Mouse (Mus musculus) heart, embryonic 10.5 days (tissue): ENCODE results near the gene Btf3l4. TPM values are rescaled to one million over a fixed set of nuclear protein-coding genes. Genes with fewer than 3 reads are reported as not detected.

Experiments used
- polyA plus RNA-seq: library from polyadenylated mRNA; unstranded; fragments of >200 nt; fragmentation: Nextera tagmentation; extraction: Ambion mirVana; gene quantifications from 2 replicates; pipeline ENCODE4 v1.2.1, GENCODE M21; 2016

Gene Btf3l4
- polyA plus RNA-seq, 1 experiment from 2014 or later: 160 TPM

Other genes starting within 250 kb of the Btf3l4 start
- gene Cc2d1b, start 213.7 kb downstream of the Btf3l4 start, polyA plus RNA-seq: 23.1 and 24.7 TPM in 2 replicates
- 0.92 and 1.4 TPM in 2 replicates for gene 3110021N24Rik, start 114.0 kb downstream of the Btf3l4 start, polyA plus RNA-seq
- 3.3 and 3.4 TPM in 2 replicates for gene Zfyve9, start 52.8 kb downstream of the Btf3l4 start, polyA plus RNA-seq
- gene Txndc12, start 987 bp upstream of the Btf3l4 start, polyA plus RNA-seq: 101 and 106 TPM in 2 replicates
- 38.5 and 57.3 TPM in 2 replicates for gene Kti12, start 14.2 kb upstream of the Btf3l4 start, polyA plus RNA-seq
- gene A730015C16Rik, start 15.0 kb upstream of the Btf3l4 start, polyA plus RNA-seq: 1.2 and 1.4 TPM in 2 replicates
- 10.6 and 15.7 TPM in 2 replicates for gene Rab3b, start 45.4 kb upstream of the Btf3l4 start, polyA plus RNA-seq
- gene Nrd1, start 167.0 kb upstream of the Btf3l4 start, polyA plus RNA-seq: 54.4 and 62.4 TPM in 2 replicates